Mouse (Mus musculus): Measurements from ENCODE around the gene Dhx37. TPM values are rescaled to one million over a fixed set of nuclear protein-coding genes. Genes with fewer than 3 reads are reported as not detected.
"Not testable (repeated sequence)": the region's sequence is repeated elsewhere in the genome, so short reads cannot be mapped to it uniquely, and the experiment has no call there.

Dhx37 gene
- total RNA-seq, 1 experiment from 2014 or later, result 72.8 TPM

DNA sequence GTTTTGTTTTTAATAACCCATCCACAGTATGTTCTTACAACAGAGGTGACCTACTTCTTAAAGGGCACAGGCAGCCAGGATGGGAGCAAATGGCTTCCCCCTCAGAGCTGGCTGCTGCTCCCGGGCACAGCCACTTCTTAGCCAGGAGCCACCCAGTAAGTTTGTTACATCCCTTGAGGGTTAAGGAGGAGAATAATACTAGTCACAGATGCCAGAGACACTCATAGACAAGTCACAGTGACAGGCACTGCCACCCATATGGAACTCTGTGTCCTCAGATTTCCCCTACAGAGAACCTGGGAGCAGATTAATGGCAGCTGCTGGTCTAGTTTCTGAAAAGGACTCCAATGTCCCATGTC, 41.3 kb downstream of the Dhx37 start:
- no peak for ATAC-seq (replicated peaks; ENCODE audit: low read depth, poor library complexity, severe bottlenecking)

DNA sequence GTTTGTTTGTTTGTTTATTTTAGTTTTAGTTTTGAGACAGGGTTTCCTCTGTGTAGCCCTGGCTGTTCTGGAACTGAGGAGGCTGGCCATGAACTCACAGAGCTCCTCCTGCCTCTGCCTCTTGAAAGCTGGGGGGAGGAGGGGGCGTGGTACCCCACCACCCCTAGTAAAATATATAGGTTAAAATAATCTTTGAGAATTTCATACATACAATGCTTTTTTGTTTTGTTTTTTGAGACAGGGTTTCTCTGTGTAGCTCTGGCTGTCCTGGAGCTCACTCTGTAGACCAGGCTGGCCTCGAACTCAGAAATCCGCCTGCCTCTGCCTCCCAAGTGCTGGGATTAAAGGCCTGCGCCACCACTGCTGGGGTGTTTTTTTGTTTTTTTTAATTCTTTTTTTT, 41.7 kb downstream of the Dhx37 start:
- not testable (repeated sequence) for ATAC-seq (replicated peaks; ENCODE audit: low read depth, poor library complexity, severe bottlenecking)

DNA sequence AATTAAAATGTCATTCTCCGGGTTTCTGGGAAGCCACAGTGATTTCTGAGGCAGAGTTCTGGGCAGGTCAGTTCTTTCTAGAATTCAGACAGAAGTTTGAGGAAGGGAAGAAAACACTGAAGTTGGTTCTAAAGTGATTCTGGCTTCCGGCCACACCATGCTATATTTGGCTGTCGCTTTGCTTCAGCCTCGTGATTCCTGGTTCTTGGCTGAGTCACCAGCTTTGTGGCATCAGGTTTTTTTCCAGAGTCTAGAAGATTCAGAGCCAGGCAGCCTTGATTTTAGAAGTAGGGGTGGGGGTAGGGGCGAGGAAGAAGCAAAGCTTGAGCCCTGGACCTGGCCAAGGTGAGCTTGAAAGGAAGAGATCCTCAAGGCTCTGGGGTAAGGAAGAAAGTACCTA, 42.3 kb downstream of the Dhx37 start:
- ATAC-seq (replicated peaks; ENCODE audit: low read depth, poor library complexity, severe bottlenecking), result no peak

DNA sequence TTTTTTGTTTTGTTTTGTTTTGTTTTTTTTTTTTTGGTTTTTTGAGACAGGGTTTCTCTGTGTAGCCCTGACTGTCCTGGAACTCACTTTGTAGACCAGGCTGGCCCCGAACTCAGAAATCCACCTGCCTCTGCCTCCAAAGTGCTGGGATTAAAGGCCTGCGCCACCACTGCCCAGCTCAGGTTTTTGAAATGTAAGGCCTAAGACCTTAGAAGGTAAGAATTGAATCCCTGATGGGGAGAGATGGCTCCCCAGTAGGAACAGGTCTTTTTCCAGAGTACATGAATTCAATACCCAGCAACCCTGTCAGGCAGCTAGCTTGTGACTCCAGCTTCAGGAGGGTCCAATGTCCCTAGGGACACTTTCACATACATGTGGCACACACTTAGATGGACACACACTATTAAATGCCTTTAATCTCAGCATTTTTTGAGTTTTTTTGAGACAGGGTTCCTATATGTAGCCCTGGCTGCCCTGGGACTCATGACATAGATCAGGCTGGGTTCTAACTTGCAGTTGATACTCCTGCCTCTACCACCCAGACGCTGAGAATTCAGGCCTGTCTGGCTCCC, 42.9 kb downstream of the Dhx37 start:
- ATAC-seq (replicated peaks; ENCODE audit: low read depth, poor library complexity, severe bottlenecking), result no peak

DNA sequence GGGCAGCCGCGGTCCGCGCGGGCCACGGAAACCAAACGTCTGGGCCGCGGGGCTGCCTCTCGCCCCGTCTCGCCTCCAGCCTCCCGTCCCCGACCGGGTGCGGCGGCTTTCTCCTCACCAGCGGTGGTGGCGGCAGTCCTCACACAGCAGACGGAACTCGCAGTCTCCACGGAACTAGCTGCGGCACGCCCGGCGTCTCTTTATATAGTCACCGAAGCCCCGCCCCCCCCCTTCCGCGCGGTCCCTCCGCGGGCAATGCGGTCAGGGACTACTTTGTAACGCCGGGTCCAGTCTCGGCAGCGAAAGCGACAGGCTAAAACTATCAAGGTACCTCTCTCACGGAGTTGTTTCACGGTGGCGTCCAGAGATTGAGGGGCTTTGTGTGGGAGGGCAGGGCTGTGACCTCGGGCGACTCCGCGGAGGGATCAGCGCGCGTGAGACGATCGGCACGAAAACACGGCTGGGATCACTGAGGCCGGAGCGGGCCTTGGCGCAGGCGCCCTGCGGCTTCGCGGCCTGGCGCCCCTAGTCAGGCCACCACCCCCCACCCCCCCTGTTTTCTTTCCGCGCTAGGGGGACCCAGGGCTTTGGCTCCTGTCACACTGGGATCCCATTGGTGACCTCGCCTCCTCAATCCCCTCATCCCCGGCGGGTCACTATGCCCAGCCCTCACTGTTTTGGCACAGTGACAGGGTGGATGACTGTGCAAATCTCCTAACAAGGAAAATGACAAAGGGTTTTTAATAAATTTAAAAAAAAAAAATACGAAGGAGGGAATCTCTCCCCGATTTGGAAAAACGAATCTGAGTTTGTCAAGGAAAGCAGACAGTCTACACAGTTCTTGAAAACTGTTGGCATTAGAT, 44.1 kb downstream of the Dhx37 start, which contains the start of gene Ubc:
Gene Ubc (minus strand): TSS at position 624 of the 863 bp plus-strand sequence.
- ATAC-seq (replicated peaks; ENCODE audit: low read depth, poor library complexity, severe bottlenecking), result peak; percentile 48

DNA sequence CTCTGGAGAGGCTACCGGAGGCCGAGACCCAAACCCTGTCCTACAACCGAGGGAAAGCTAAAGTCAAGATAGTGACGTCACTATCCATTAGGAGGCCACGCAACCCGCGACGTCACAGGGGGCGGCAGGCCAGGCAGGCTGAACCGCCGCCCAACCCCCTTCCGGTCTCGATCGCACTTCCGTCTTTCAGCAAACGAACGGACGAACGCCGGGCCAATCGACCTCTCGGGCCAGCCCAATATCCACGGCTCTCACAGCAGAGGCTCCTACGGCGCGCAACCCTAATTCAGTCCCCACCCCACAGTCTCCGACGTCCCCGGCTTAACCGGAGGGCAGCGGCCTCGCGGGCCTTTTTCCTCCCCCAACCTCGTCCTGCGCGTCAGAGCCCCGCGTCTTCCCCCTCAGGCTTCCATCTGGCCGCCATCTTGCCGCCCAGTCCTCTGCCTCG, 44.8 kb downstream of the Dhx37 start, which contains the start of gene Gm10382:
Gene Gm10382 (plus strand): TSS at position 192 of the 448 bp plus-strand sequence.
- peak; percentile 43 for ATAC-seq (replicated peaks; ENCODE audit: low read depth, poor library complexity, severe bottlenecking)

DNA sequence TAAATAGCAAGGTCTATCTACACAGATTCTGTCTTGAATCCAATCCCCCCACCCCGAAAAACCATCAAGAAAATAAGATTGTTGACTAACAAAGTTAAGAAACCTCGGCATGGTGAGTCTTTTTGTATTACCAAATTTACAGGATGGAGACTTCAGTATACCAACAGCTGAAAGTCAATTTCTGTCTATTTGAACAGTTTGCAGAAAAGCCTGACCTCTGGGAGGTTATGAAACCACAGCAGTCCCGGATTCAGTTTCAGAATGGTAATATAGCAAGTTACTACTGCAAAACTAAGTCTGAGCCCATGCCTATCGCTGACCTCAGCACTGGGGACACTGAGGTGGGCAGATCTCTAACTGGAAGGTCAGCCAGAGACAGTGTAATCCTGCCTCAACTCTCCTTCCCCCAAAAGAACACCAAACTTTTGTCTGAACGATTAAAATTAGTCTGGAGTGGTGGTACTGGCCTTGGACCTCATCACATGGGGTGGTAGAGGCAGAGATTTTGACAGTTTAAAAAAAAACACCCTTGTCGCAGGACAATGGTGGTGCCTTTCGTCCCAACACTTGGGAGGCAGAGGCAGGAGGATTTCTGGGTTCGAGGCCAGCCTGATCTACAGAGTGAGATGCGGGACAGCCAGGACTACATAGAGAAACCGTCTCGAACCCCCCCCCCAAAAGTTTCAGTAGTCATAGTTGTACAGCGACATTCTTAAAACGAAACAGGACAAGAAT, 45.4 kb downstream of the Dhx37 start:
- no peak for ATAC-seq (replicated peaks; ENCODE audit: low read depth, poor library complexity, severe bottlenecking)

DNA sequence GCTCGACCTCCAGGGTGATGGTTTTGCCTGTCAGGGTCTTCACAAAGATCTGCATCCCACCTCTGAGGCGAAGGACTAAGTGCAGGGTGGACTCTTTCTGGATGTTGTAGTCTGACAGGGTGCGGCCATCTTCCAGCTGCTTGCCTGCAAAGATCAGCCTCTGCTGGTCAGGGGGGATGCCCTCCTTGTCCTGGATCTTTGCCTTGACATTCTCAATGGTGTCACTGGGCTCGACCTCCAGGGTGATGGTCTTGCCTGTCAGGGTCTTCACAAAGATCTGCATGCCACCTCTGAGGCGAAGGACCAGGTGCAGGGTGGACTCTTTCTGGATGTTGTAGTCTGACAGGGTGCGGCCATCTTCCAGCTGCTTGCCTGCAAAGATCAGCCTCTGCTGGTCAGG, 46.6 kb downstream of the Dhx37 start:
- ATAC-seq (replicated peaks; ENCODE audit: low read depth, poor library complexity, severe bottlenecking), result not testable (repeated sequence)

DNA sequence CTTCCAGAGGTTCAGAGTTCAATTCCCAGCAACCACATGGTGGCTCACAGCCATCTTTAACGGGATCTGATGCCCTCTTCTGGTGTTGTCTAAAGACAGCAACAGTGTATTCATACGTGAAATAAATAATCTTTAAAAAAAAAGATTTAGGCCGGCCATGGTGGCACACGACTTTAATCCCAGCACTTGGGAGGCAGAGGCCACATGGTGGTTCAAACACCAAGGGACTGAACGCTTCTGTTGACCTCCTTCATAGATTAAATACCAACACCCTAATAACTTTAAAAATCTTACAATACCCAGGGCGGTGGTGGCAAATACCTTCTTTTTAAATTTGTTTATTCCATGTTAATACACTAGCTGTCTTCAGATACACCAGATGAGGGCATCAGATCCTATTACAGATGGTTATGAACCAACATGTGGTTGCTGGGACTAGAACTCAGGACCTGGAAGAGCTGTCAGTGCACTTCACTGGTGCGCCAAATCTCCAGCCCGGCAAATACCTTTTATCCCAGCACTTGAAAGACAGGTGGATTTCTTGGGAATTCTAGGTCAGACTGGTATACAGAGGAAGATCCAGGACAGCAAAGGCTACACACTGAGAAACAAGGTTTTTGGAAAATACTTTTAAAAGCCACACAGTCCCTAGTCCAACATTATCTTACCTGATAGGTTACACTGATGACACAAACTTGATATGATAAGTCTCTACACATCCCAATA, 48.5 kb downstream of the Dhx37 start:
- ATAC-seq (replicated peaks; ENCODE audit: low read depth, poor library complexity, severe bottlenecking), result no peak

DNA sequence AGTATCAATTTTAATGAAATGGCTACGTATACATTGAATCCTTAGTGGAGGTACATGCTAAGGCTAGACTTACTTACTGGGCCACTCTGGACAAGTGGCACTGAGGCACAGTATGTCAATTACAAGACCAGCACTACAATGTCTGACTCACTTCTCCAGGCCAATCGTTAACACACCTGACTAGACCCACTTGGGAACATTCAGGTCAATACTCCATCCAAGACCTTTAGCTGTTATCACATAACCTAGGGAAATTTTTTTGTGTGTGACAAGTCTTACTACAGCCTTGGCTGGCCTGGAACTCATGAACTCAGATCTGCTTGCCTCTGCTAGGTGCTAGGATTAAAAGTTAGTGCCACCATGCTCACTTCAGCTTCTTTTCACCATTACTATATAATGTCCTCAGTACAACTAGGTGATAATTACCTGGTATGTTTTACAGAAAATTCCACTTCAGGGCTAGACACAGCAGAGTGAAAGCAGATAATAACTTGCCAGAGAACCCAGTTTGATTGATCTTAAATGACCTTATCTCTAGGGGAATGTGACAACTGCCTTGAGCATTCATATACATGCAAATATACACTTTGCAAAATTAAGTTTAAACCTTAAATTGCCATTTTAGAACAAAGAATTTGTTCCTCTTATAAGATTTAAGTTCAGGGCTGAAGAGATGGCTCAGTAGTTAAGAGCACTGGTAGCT, 49.3 kb downstream of the Dhx37 start:
- no peak for ATAC-seq (replicated peaks; ENCODE audit: low read depth, poor library complexity, severe bottlenecking)

DNA sequence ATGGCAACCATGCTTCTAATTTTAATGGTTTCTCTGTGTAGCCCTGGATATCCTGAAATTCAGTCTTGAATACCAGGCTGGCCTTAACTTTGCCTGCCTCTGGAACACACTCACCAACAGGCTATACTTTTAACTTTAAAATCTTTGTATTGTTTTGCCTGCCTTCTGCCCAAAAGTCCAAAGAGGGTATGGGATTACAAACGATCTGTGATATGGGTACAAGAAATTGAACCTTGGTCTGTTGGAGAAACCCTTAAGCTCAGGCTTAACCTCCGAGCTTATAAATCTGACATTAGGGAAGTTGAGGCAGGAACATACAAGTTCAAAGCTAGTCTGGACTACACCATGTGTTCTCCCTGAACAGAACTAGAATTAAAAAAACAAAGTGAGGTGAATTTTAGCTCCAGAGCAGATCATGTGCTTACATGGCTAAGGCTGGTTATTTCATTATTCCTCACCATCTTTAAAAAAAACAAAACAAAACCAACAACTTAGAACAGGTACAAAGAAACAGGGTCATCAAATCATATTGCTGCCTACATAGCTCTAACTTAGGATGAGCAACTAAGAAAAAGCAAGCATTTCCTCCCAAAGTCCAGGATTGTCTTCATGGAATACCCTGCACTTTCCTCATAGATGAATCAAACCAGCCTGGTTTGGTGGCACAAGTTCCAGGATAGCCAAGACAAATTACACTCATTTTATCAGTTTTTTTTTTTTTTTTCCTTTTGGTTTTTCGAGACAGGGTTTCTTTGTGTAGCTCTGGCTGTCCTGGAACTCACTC, 50.1 kb downstream of the Dhx37 start:
- ATAC-seq (replicated peaks; ENCODE audit: low read depth, poor library complexity, severe bottlenecking), result no peak

DNA sequence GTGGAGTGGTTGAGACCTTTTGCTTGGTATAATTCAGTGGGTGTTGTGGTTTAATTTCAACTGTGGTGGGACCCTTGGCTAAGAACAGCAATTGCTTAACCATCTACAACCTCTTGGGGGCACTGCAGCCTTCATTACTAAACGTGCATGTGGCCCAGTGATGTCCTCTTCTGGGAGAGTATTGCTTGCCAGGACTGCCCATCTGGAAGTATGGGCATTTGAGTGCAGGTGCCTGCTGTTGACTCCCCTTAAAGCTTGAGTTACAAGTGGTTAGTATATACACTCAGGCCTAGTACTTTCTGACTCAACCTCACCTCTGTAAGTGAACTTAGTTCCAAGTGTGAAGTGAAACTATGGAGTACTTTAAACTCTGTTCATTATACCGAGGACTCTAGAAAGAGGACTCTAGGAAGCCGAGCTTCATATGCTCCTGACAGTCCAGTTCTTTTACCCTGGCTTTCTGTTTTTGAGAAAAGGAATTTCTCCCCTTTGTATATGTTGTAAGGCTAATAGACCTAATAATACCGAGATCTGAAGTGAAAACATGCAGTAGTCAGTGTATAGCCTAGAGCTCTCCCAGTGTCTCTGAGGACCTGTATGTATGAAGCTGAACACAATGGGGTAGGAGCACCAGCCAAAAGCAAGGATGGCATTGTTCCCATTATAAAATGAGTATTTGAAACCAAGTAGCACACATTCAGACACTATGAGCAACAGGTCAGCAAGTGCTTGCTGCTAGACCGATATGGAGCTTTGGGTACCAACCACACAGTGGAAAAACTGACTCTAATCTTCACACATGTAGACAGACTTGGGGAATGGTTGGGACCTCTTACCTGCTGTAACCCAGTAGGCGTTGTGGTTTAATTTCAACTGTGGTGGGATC, 51.0 kb downstream of the Dhx37 start:
- peak; percentile 67 for ATAC-seq (replicated peaks; ENCODE audit: low read depth, poor library complexity, severe bottlenecking)

DNA sequence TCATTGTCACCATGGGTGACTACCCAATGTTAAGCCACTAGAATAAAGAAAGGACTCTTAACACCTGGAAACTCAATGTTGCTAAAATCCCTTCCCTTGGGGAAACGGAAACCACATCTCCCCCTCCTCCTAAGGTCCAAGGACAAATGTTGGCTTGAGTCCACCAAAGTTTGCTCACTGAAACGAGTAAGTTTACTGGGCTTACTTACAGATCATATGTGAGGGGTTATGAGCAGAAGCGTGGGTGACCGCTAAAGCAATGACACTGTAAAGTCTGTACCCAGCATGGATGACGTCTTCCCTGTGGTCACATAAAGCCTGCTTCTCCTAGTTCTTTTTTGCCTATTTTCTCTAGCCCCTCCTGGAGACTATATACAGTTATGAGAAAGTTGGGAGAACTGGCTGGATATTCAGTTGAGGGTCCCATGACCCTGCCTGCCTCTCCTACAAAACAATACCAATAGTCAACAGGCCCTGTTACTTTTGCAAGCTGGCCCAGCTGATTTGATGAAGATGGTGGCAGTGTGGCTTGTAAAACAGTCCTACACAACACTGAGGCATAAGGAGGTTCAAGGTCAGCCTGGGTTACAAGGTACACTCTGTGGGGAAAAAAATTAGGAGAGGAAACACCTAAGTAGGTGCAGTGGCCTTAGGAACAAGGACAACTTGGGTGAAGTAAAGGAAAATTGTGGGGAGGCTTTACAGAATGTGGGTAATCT, 51.8 kb downstream of the Dhx37 start:
- no peak for ATAC-seq (replicated peaks; ENCODE audit: low read depth, poor library complexity, severe bottlenecking)

DNA sequence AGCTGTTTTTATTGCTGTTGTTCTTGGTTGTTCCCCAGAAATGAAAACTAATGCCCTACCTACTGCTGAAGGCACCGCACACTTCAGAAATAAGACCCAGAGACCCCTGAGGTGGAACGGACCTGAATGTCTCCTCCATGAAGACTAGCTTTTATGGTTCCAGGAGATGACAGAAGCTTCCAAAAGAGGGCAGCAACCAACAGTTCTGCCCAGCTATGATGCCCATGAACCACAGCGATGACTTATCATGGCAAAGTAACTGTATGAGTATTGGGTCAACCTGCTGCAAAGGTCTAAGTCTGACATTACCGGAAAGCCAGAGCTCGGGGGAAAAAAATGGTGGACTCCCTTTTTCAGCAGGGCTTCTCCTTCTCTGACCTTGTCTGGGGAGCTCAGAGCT, 55.0 kb downstream of the Dhx37 start:
- no peak; the same call in 1 of the 2 replicates for ATAC-seq (replicated peaks; ENCODE audit: low read depth, poor library complexity, severe bottlenecking)

DNA sequence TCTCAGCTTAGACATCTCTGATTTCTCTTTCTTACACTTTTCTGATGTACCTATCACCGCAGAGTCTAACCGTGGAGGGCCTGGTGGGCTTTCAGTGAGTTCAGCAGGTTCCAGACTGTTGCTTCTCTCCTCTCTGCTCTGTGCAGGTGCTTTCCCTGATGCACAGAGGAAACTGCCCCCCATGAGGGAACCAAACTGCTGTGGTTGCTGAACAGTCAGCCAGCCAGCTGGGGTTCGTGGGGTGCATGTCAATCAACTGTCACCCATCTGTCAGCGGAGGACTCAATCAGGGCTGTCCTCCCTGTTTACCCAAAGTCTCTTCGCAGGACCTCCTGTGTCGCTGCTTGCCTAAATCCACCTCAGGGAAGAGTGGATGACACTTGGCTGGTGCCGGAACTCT, 56.7 kb downstream of the Dhx37 start:
- no peak for ATAC-seq (replicated peaks; ENCODE audit: low read depth, poor library complexity, severe bottlenecking)

DNA sequence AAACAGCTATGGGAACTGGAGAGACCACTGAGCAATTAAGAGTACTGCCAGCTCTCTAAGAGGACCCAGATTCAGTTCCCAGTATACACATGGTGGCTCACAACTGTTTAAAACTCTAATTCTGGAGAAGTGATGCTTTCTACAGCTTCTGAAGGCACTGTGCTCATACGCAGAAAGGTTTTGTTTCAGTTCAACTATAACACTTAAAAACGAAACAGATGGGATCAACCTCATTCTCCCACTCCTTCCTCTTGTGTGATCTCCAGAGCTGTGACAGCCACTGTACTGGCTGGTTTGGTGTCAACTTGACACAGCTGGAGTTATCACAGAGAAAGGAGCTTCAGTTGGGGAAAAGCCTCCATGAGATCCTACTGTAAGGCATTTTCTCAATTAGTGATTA, 58.0 kb downstream of the Dhx37 start:
- peak; percentile 46 for ATAC-seq (replicated peaks; ENCODE audit: low read depth, poor library complexity, severe bottlenecking)

DNA sequence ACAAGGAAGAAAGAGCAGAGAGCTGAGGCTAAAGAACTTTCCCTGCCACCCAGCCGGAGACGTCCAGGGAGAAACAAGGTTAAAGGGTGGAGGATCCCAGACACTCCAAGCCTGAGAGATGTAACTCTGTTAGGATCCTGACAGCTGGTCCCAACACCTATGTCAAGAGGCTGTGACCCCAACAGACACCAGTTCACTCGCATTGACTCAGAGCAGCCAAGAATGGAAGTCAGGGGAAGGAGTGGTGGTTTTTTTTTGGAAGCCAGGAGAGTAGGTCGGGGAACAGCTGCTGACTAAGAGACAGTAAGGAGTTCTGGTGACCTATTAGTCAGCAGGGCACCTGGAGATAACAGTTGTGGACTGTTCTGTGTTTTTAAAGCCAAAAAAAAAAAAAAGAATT, 61.9 kb downstream of the Dhx37 start:
- no peak for ATAC-seq (replicated peaks; ENCODE audit: low read depth, poor library complexity, severe bottlenecking)
